Mouse (Mus musculus) limb, embryonic 14.5 days (tissue): Measurements from ENCODE around the gene Mtch2. TPM values are rescaled to one million over a fixed set of nuclear protein-coding genes. Genes with fewer than 3 reads are reported as not detected.

ENCODE experiments used
- ATAC-seq: fragments of 200-750 bp; cut with Nextera tagmentation; 2 replicates; pipeline ENCODE4 v1.8.0; 2017; ENCODE audit warnings: low read depth, moderate number of reproducible peaks, moderate TSS enrichment; ENCODE audit not compliant: low FRiP score
- DNase-seq: peaks from one replicate; pipeline ENCODE4 v3.0.0-alpha.2; 2015; ENCODE audit warnings: low spot score
- H3K27ac ChIP-seq: fragments of 300-500 bp; sonication (generic); replicated peaks from 2 replicates; pipeline ENCODE4 v1.5.1; 2014; ENCODE audit warnings: low read depth, mild to moderate bottlenecking, low read length, moderate library complexity, mixed read lengths
- H3K27me3 ChIP-seq: fragments of 300-500 bp; sonication (generic); 2 replicates; pipeline ENCODE4 v1.6.1; 2014; ENCODE audit warnings: low read length, mixed read lengths; ENCODE audit not compliant: control insufficient read depth, insufficient read depth
- H3K36me3 ChIP-seq: fragments of 300-500 bp; sonication (generic); 2 replicates; pipeline ENCODE4 v1.6.1; 2014; ENCODE audit warnings: mild to moderate bottlenecking, low read length, moderate library complexity, mixed read lengths; ENCODE audit not compliant: control insufficient read depth, insufficient read depth
- H3K4me1 ChIP-seq: fragments of 300-500 bp; sonication (generic); 2 replicates; pipeline ENCODE4 v1.6.1; 2014; ENCODE audit warnings: antibody characterized with exemption, low read length, mixed read lengths; ENCODE audit not compliant: control insufficient read depth, insufficient read depth
- H3K4me2 ChIP-seq: fragments of 300-500 bp; sonication (generic); replicated peaks from 2 replicates; pipeline ENCODE4 v1.6.1; 2014; ENCODE audit warnings: low read depth, mild to moderate bottlenecking, low read length, moderate library complexity; ENCODE audit not compliant: severe bottlenecking
- H3K4me3 ChIP-seq: fragments of 300-500 bp; sonication (generic); replicated peaks from 2 replicates; pipeline ENCODE4 v1.5.1; 2014; ENCODE audit warnings: low read length
- H3K9ac ChIP-seq: fragments of 300-500 bp; sonication (generic); 2 replicates; pipeline ENCODE4 v1.6.1; 2014; ENCODE audit warnings: mild to moderate bottlenecking, low read depth, low read length, moderate library complexity; ENCODE audit not compliant: severe bottlenecking
- H3K9me3 ChIP-seq: fragments of 300-500 bp; sonication (generic); 2 replicates; pipeline ENCODE4 v1.6.1; 2016; ENCODE audit warnings: low read length; ENCODE audit not compliant: control insufficient read depth
- POLR2A ChIP-seq: fragments of 200-500 bp; IDR thresholded peaks from 2 replicates; pipeline ENCODE4 v1.8.0; 2012; ENCODE audit warnings: inconsistent platforms, mild to moderate bottlenecking, moderate library complexity, borderline replicate concordance; ENCODE audit not compliant: insufficient read depth, insufficient read length; ENCODE audit errors: extremely low read depth
- WGBS: fragments of 180-500 bp; shearing (Covaris S2); extraction: QIAGEN DNeasy Blood & Tissue Kit; methylation state at CpG from one replicate; pipeline ENCODE4 v1.1.7; 2014; 5-methylcytosine and 5-hydroxymethylcytosine counted together
- polyA plus RNA-seq, 2 experiments: library from polyadenylated mRNA; depleted of rRNA in 1 of 2; stranded (reverse) in 1 of 2; unstranded in 1 of 2; fragments of >200 nt; fragmentation: Nextera tagmentation in 1 of 2; extraction: Ambion mirVana in 1 of 2; gene quantifications; 2 replicates each; pipeline versions ENCODE4 v1.2.1 to v1.2.3; 2012 to 2014

Gene Mtch2
- 111 and 120 TPM in 2 replicates for polyA plus RNA-seq (2012; rRNA removed)
- 201 and 210 TPM in 2 replicates for polyA plus RNA-seq (2014; fragmentation: Nextera tagmentation; extraction: Ambion mirVana)

DNA sequence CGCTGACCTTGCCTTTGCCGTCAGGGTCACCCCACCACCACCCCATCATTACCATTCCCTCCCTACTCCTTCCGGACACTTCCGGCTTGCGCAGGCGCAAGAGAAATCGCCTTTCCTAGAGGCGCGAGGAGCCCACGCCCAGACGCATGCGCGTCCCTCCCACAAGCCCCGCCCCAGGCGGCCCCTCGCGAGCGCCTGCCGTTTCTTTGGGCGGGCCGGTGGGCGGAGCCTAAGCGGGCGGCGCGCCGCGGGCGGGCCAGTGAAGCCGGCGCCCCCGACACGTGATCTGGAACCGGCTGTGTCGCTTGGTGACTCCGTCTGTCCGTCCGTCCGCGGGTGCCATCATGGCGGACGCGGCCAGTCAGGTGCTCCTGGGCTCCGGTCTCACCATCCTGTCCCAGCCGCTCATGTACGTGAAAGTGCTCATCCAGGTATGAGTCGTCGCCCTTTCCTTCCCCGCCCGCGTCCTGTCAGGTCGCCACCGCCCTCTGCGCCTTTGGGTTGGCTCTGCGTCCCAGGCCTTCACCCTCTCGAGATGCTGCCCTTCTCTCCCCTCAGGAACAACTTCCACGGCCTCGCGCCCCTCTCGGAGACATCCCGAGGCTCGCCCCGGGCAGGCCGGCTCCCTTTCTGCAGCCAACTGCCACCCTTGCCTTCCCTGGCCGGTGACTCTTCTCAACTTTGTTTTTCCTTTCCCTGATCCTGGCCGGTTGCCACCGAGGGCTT lies at the start of gene Mtch2:
Gene Mtch2 (plus strand): TSS at position 201 of the 726 bp plus-strand sequence.
- peak; percentile 91; the same call in 1 of the 2 replicates for TF ChIP-seq POLR2A
- Histone ChIP-seq H3K9me3 (no peaks in the 10 kb centered on the region), H3K4me1 (peaks cover 9% of the 10 kb centered on the region), H3K27ac (peak within 1 kb of the TSS; percentile 71), H3K4me3 (peak within 1 kb of the TSS; percentile 94), H3K36me3 (peaks cover 21% of the 10 kb centered on the region), H3K4me2 (peak within 1 kb of the TSS; percentile 53), H3K9ac (peak within 1 kb of the TSS; percentile 86), H3K27me3 (no peaks in the 10 kb centered on the region)
- peak; percentile 94 for DNase-seq
- WGBS = under 1% methylated on average over 50 of the region's 67 CpGs
- ATAC-seq = peak; percentile 96

DNA sequence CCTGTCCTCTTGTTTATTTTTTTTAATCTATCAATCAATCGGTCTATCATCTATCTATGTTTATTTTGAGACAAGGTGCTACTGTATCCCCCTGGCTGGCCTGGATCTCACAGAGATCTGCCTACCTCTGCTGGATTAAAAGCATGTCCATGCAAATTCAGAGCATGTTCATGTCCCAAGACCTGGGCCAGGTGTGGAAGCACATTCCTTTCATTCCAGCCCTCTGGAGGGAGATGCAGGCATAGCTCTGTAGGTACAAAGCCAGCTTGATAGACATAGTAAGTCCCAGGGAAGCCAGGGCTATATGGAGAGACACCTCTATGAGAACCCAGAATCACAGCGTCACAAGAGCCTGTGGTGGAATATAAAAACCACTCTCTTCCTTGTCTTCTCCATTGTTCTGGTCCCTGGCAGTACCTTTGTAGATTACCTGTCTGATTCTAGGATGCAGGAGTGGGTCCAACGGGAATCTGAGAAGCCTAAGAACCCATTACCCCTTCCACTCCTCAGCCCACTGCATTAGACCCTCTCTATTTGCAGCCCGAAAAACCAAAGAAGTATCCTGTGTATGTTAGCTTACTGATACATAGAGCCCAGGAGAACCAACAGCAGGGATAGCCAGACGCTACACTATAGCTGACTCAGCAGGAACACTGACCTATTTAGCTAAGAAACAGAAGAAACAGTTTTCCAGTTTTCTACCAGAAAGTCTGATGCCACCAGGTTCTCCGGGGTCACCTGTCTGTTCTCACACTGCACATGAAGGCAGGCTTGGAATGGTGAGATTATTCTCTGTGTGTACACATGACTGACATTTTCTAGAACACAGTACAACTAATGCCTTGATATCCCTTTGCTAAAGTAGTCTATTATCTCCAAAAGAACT lies 38.5 kb upstream of the Mtch2 start:
- Histone ChIP-seq H3K36me3 (no peaks in the 10 kb centered on the region), H3K4me2 (no peak overlapping the region), H3K4me3 (no peak overlapping the region), H3K27ac (no peak overlapping the region), H3K4me1 (no peaks in the 10 kb centered on the region), H3K27me3 (no peaks in the 10 kb centered on the region), H3K9ac (no peak overlapping the region), H3K9me3 (no peaks in the 10 kb centered on the region)
- TF ChIP-seq POLR2A = no peak
- ATAC-seq = no peak
- 82% methylated on average over 6 of the region's 6 CpGs for WGBS
- no peak for DNase-seq

DNA sequence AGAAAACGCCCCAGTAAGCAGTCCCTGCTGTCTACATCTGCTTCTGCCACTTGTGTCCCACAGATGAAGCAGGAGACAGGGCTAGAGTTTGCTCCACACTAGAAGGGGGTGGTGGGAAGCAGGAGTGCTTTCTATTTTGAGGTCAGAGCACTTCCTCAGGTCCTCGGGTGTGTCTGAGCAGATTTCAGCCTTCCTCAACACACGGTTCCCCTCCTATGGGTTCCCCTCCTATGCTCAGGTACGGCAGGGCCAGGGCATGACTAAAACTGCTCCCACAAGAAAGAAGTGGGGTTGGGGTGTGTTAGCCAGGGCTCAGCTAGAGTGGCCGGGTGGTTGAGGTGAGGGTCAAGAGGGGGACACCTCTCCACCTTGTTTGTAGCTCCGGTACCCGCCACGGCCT lies 36.2 kb upstream of the Mtch2 start:
- H3K4me1 ChIP-seq = no peaks in the 10 kb centered on the region
- H3K4me2 ChIP-seq = no peak overlapping the region
- H3K27me3 ChIP-seq = no peaks in the 10 kb centered on the region
- DNase-seq (no peak), ATAC-seq (no peak)
- no peak overlapping the region for H3K27ac ChIP-seq
- no peak overlapping the region for H3K4me3 ChIP-seq
- no peaks in the 10 kb centered on the region for H3K36me3 ChIP-seq
- no peaks in the 10 kb centered on the region for H3K9me3 ChIP-seq
- 91% methylated on average over 8 of the region's 8 CpGs for WGBS
- TF ChIP-seq POLR2A = no peak
- H3K9ac ChIP-seq = no peak overlapping the region

DNA sequence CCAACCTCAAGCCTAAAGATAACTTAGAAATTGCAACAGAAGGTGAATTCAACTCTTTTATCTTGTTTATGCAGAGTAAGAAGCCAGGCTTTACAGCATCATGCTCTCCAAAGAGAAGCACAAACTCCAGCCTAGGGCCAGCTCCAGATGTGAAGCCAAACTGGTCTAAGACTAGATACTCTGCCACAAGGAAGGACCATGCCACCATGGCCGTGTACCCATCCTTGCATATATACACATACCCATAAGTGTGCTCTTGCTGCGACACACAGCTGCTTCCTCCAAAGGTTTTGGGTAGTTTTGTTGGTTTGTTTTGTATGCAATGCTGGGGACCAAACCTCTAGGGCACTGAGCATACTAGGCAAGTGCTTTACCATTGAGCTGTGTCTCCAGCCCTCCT lies 31.7 kb upstream of the Mtch2 start:
- H3K4me1 ChIP-seq = no peaks in the 10 kb centered on the region
- TF ChIP-seq POLR2A = no peak
- H3K36me3 ChIP-seq = no peaks in the 10 kb centered on the region

DNA sequence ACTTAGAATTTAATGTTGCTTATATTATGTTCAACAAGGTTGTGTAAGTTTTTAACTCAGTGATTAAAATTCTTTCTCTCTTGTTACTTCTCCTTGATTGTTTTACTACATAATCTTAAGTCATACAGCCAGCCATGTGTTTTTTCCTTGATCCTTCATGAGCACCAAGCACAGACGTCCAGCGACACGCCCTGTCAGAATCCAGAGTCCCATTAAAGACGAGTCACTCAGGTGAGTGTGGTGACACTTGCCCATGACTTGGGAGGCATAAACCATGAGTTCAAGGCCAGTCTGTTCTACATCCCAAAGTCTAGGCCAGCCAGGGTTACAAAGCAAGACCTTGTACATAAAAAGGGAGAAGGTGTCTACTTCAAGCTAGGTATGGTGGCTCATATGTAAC lies 30.8 kb upstream of the Mtch2 start:
- Histone ChIP-seq H3K9me3 (no peaks in the 10 kb centered on the region), H3K4me1 (no peaks in the 10 kb centered on the region), H3K9ac (no peak overlapping the region), H3K27ac (no peak overlapping the region), H3K27me3 (no peaks in the 10 kb centered on the region), H3K36me3 (no peaks in the 10 kb centered on the region), H3K4me2 (no peak overlapping the region), H3K4me3 (no peak overlapping the region)
- 70% methylated on average over 4 of the region's 4 CpGs for whole genome bisulfite sequencing
- no peak for DNase-seq
- ATAC-seq = no peak
- TF ChIP-seq POLR2A = no peak

More for the DNA sequence above, 31.7 kb upstream of the Mtch2 start:
- Histone ChIP-seq H3K27me3 (no peaks in the 10 kb centered on the region), H3K4me3 (no peak overlapping the region), H3K9me3 (no peaks in the 10 kb centered on the region), H3K4me2 (no peak overlapping the region), H3K9ac (no peak overlapping the region), H3K27ac (no peak overlapping the region)
- ATAC-seq (no peak), DNase-seq (no peak)
- 76% methylated on average over 2 of the region's 2 CpGs for WGBS
